Mouse (Mus musculus): ENCODE measurements around the gene Zfp9. TPM values are rescaled to one million over a fixed set of nuclear protein-coding genes. Genes with fewer than 3 reads are reported as not detected.

The Zfp9 gene
- 0.16 and 0.89 TPM in 2 replicates for total RNA-seq (2012; rRNA removed)

DNA sequence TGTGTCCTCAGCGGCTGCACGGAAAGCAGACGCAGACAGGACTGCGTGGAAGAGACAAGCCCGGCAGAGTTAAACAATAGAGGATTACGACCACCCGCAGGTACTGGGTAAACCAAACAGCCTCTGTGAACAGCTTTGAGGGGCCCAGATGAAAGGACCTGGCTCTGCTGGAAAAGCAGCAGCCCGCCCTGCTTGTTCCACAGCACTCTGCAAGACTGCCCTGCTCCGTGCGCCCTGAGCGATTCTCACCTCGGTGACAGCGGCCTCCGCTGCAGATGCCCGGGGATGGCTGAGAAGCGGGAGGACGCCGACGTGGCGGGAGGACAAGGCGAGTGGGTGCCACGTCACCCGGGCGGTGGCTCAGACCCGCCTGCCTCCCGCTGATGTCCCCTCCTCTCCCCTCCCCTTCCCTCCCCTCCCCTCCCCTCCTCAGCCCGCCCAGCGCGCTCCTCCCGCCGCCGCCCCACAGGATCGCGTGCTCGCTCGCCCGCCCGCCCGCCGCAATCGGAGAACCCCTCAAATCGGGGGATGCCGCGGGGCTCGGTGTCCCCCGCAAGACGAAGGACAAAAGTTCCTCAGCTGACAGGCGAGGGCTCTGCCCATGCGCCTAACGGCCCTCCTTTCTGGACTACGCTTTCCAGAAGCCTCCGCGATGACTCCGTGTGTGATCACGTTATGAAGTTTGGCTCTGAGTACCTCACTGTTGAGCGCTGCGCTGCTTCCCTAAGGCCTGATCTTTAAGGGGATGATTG, at the start of gene Zfp9:
Gene Zfp9, minus strand, starts transcription at position 364 of the 752 bp plus-strand sequence.
- peak within 1 kb of the TSS; percentile 29 for H3K9ac ChIP-seq (ENCODE audit: insufficient read depth, low read depth, low read length, poor library complexity, severe bottlenecking)
- H3K27ac ChIP-seq (ENCODE audit: insufficient read depth, low read depth, low read length, poor library complexity, severe bottlenecking) = no peak within 1 kb of the TSS
- peak; percentile 38 for DNase-seq (ENCODE audit: low read depth, low spot score)
- no peaks in the 10 kb centered on the region for H3K4me1 ChIP-seq (ENCODE audit: control insufficient read depth in 2 of 2, insufficient read depth in 2 of 2, low read length in 2 of 2, poor library complexity in 1 of 2)
- in situ Hi-C loops (cut with MboI; ENCODE audit: low sequenced_read_pairs in 2 of 2, unreplicated experiment in 2 of 2) = no loop called here
- H3K4me3 ChIP-seq (ENCODE audit: insufficient read depth in 1 of 2, low read depth in 1 of 2, low read length in 2 of 2, poor library complexity in 1 of 2, severe bottlenecking in 1 of 2) = peak within 1 kb of the TSS; percentile 62 to 71
- H3K36me3 ChIP-seq (ENCODE audit: control insufficient read depth, insufficient read depth, low read length, poor library complexity, severe bottlenecking) = no peaks in the 10 kb centered on the region
- no peaks in the 10 kb centered on the region for H3K9me3 ChIP-seq (ENCODE audit: control insufficient read depth, insufficient read depth, low read depth, low read length)
- TF ChIP-seq HCFC1 (IDR thresholded peaks at IDR 0.05; ENCODE audit: borderline replicate concordance, insufficient read depth, low read length) (no peak), MAFK (IDR thresholded peaks at IDR 0.05; ENCODE audit: insufficient read depth, low read depth, low read length) (no peak), ZNF384 (IDR thresholded peaks at IDR 0.05; ENCODE audit: low read depth, low read length) (no peak)

DNA sequence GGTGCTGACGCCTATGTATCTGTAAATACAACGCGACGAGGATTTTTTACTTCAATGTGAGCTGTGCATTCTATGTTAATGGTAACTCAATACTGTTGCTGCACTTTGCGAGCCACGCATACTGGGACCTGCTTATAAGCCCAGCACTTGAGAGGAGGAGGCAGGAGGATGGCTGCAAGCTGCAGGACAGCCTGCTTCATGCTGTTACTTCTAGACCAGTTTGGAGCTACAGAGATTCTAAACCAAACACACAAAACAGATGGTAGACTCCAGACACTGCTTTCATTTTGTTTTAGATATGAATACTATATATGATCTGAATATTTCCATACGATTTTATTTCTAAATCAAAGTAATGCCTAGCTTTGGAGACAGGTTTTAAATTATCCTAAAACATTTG, 41.5 kb upstream of the Zfp9 start:
- no peak for TF ChIP-seq MAFK (IDR thresholded peaks at IDR 0.05; ENCODE audit: insufficient read depth, low read depth, low read length)
- TF ChIP-seq ZNF384 (IDR thresholded peaks at IDR 0.05; ENCODE audit: low read depth, low read length) = no peak
- TF ChIP-seq HCFC1 (IDR thresholded peaks at IDR 0.05; ENCODE audit: borderline replicate concordance, insufficient read depth, low read length) = no peak
- no peak for TF ChIP-seq CHD2 (IDR thresholded peaks at IDR 0.05; ENCODE audit: low read depth, low read length)
- TF ChIP-seq ZC3H11A (IDR thresholded peaks at IDR 0.05; ENCODE audit: borderline replicate concordance, low read depth, low read length) = no peak
- H3K36me3 ChIP-seq (ENCODE audit: control insufficient read depth, insufficient read depth, low read length, poor library complexity, severe bottlenecking) = peaks cover 11% of the 10 kb centered on the region
- H3K27ac ChIP-seq (ENCODE audit: insufficient read depth, low read depth, low read length, poor library complexity, severe bottlenecking) = no peak overlapping the region
- H3K9me3 ChIP-seq (ENCODE audit: control insufficient read depth, insufficient read depth, low read depth, low read length) = no peaks in the 10 kb centered on the region
- H3K9ac ChIP-seq (ENCODE audit: insufficient read depth, low read depth, low read length, poor library complexity, severe bottlenecking) = no peak overlapping the region
- in situ Hi-C loops (cut with MboI; ENCODE audit: low sequenced_read_pairs in 2 of 2, unreplicated experiment in 2 of 2) = no loop called here
- no peaks in the 10 kb centered on the region for H3K4me1 ChIP-seq (ENCODE audit: control insufficient read depth in 2 of 2, insufficient read depth in 2 of 2, low read length in 2 of 2, poor library complexity in 1 of 2)
- no peak overlapping the region for H3K4me3 ChIP-seq (ENCODE audit: insufficient read depth in 1 of 2, low read depth in 1 of 2, low read length in 2 of 2, poor library complexity in 1 of 2, severe bottlenecking in 1 of 2)
- DNase-seq (ENCODE audit: low read depth, low spot score) = no peak

GRCm38 (mm10) chr6:118513335-118514012, 34.4 kb upstream of the Zfp9 start:
- Histone ChIP-seq H3K9me3 (ENCODE audit: control insufficient read depth, insufficient read depth, low read depth, low read length) (no peaks in the 10 kb centered on the region), H3K4me1 (ENCODE audit: control insufficient read depth in 2 of 2, insufficient read depth in 2 of 2, low read length in 2 of 2, poor library complexity in 1 of 2) (no peaks in the 10 kb centered on the region), H3K4me3 (ENCODE audit: insufficient read depth in 1 of 2, low read depth in 1 of 2, low read length in 2 of 2, poor library complexity in 1 of 2, severe bottlenecking in 1 of 2) (no peak overlapping the region), H3K9ac (ENCODE audit: insufficient read depth, low read depth, low read length, poor library complexity, severe bottlenecking) (no peak overlapping the region), H3K27ac (ENCODE audit: insufficient read depth, low read depth, low read length, poor library complexity, severe bottlenecking) (no peak overlapping the region), H3K36me3 (ENCODE audit: control insufficient read depth, insufficient read depth, low read length, poor library complexity, severe bottlenecking) (peaks cover 8% of the 10 kb centered on the region; the same call in 1 of the 2 replicates)
- TF ChIP-seq ZC3H11A (IDR thresholded peaks at IDR 0.05; ENCODE audit: borderline replicate concordance, low read depth, low read length) = no peak
- no peak for TF ChIP-seq ZNF384 (IDR thresholded peaks at IDR 0.05; ENCODE audit: low read depth, low read length)
- TF ChIP-seq HCFC1 (IDR thresholded peaks at IDR 0.05; ENCODE audit: borderline replicate concordance, insufficient read depth, low read length) = no peak
- no peak for TF ChIP-seq MAFK (IDR thresholded peaks at IDR 0.05; ENCODE audit: insufficient read depth, low read depth, low read length)
- no peak for TF ChIP-seq CHD2 (IDR thresholded peaks at IDR 0.05; ENCODE audit: low read depth, low read length)
- DNase-seq (ENCODE audit: low read depth, low spot score) = no peak
- in situ Hi-C loops (cut with MboI; ENCODE audit: low sequenced_read_pairs in 2 of 2, unreplicated experiment in 2 of 2) = no loop called here

- Histone ChIP-seq H3K9me3 (ENCODE audit: control insufficient read depth, insufficient read depth, low read depth, low read length) (no peaks in the 10 kb centered on the region), H3K4me1 (ENCODE audit: control insufficient read depth in 2 of 2, insufficient read depth in 2 of 2, low read length in 2 of 2, poor library complexity in 1 of 2) (no peaks in the 10 kb centered on the region), H3K4me3 (ENCODE audit: insufficient read depth in 1 of 2, low read depth in 1 of 2, low read length in 2 of 2, poor library complexity in 1 of 2, severe bottlenecking in 1 of 2) (no peak overlapping the region), H3K9ac (ENCODE audit: insufficient read depth, low read depth, low read length, poor library complexity, severe bottlenecking) (no peak overlapping the region), H3K27ac (ENCODE audit: insufficient read depth, low read depth, low read length, poor library complexity, severe bottlenecking) (no peak overlapping the region), H3K36me3 (ENCODE audit: control insufficient read depth, insufficient read depth, low read length, poor library complexity, severe bottlenecking) (no peaks in the 10 kb centered on the region; the same call in 1 of the 2 replicates)
- DNase-seq (ENCODE audit: low read depth, low spot score) = no peak
- in situ Hi-C loops (cut with MboI; ENCODE audit: low sequenced_read_pairs in 2 of 2, unreplicated experiment in 2 of 2) = no loop called here
- TF ChIP-seq ZC3H11A (IDR thresholded peaks at IDR 0.05; ENCODE audit: borderline replicate concordance, low read depth, low read length) (no peak), HCFC1 (IDR thresholded peaks at IDR 0.05; ENCODE audit: borderline replicate concordance, insufficient read depth, low read length) (no peak), ZNF384 (IDR thresholded peaks at IDR 0.05; ENCODE audit: low read depth, low read length) (no peak), CHD2 (IDR thresholded peaks at IDR 0.05; ENCODE audit: low read depth, low read length) (no peak), MAFK (IDR thresholded peaks at IDR 0.05; ENCODE audit: insufficient read depth, low read depth, low read length) (no peak)
These were observed 19.9 kb upstream of the Zfp9 start for GRCm38 (mm10) chr6:118499010-118499409.

All from ES-E14 (cell line).